Mouse (Mus musculus) olfactory bulb, adult 2 months (tissue): ENCODE measurements around the gene Hnf4a. TPM values are rescaled to one million over a fixed set of nuclear protein-coding genes. Genes with fewer than 3 reads are reported as not detected.

Source experiments
- H3K27ac ChIP-seq: fragments of 200-500 bp; 2 replicates; pipeline ENCODE4 v1.5.1; 2012; ENCODE audit warnings: low read depth, low read length; ENCODE audit not compliant: insufficient read depth
- H3K4me1 ChIP-seq: fragments of 200-500 bp; 2 replicates; pipeline ENCODE4 v1.6.1; 2012; ENCODE audit warnings: low read length; ENCODE audit not compliant: control insufficient read depth, insufficient read depth
- H3K4me3 ChIP-seq: fragments of 200-500 bp; 2 replicates; pipeline ENCODE4 v1.5.1; 2012; ENCODE audit warnings: mild to moderate bottlenecking, low read depth, low read length, moderate library complexity; ENCODE audit not compliant: insufficient read depth
- CTCF ChIP-seq: fragments of 200-500 bp; IDR thresholded peaks from 2 replicates; pipeline ENCODE4 v1.5.1; 2012; ENCODE audit warnings: low read depth, mild to moderate bottlenecking, low read length, moderate library complexity; ENCODE audit not compliant: insufficient read depth
- POLR2A ChIP-seq: fragments of 200-500 bp; IDR thresholded peaks from 2 replicates; pipeline ENCODE4 v1.6.1; 2012; ENCODE audit warnings: mild to moderate bottlenecking, low read depth, low read length, moderate library complexity; ENCODE audit not compliant: insufficient read depth
- WGBS: fragments of 180-500 bp; shearing (Covaris S2); methylation state at CpG from one replicate; pipeline ENCODE4 v1.1.7; 2018; 5-methylcytosine and 5-hydroxymethylcytosine counted together
- polyA plus RNA-seq: library from polyadenylated mRNA; stranded (reverse); fragments of >200 nt; gene quantifications from 2 replicates; pipeline ENCODE4 v1.2.4, GENCODE M21; 2012; ENCODE audit warnings: low replicate concordance; ENCODE audit not compliant: missing spikeins, insufficient read depth, insufficient read length

Hnf4a gene
- polyA plus RNA-seq, 1 experiment: not detected

DNA sequence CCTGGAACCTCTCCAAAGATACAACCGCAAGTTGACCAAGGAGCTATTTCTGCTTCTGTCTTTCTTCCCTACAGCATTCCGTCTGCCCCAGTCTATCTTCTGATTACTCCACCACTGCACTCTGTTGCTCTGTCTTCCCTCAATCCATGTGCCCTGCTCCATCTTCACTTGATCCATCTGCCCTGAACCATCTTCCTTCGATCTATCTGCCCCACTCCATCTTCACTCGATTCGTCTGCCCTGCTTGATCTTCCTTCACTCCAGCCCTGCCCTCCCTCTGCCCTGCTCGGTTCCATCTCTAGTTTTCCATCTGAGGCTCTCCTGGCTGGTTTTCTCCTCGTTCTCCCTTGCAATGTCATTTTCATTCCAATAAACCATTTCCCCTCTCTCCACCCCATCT, 3.4 kb upstream of the Hnf4a start:
- Histone ChIP-seq H3K4me3 (no peak overlapping the region), H3K27ac (no peak overlapping the region), H3K4me1 (no peaks in the 10 kb centered on the region)
- no peak for TF ChIP-seq CTCF
- TF ChIP-seq POLR2A: no peak
- 81% methylated on average over 7 of the region's 7 CpGs for WGBS

DNA sequence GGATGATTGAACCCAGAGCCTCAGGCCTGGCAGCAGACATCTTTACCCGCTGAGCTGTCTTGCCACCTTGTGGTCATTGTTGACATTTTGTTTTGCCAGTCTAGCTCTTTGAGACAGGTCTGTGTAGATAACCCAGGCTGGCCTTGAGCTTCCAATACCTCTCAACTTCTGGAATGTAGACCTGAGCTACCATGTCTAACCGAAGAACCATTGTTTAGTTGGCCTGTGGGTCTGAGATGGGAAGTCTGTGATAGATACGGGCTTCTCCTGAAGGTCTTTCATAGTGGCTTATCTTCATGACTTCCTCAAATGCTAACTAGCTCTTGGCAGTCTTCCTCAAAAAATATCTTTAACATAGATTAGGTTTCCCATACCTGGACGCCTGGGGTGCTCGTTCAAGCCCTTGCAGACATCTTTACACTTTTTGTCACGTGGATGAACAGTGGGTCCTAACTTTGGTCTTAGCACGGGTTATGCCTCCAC, 19.2 kb downstream of the Hnf4a start:
- TF ChIP-seq POLR2A (no peak), CTCF (no peak)
- no peak overlapping the region for H3K27ac ChIP-seq
- H3K4me3 ChIP-seq: no peak overlapping the region
- WGBS: 94% methylated on average over 7 of the region's 7 CpGs
- no peaks in the 10 kb centered on the region for H3K4me1 ChIP-seq

DNA sequence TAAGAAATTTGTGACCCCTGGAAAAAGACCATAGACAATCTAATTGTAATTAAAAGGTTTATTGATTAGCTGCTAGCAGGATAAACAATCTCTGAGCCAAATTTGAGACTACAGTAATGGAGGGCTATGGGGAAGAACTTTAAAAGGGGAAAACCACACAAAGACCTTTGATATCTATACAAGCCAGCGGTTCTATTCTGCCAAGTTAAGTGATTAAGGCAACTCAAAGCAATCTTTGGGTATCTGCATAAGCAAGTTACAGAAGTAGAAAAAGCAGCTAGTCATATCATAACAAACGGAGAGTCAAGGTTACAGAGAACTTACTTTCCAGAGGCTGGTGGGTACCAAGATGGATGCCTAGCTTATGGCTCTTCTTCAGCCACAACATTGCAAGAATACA, 20.9 kb downstream of the Hnf4a start:
- TF ChIP-seq POLR2A (no peak), CTCF (no peak)
- WGBS: 91% methylated on average over 2 of the region's 2 CpGs
- no peak overlapping the region for H3K27ac ChIP-seq
- H3K4me3 ChIP-seq: no peak overlapping the region
- H3K4me1 ChIP-seq: no peaks in the 10 kb centered on the region

DNA sequence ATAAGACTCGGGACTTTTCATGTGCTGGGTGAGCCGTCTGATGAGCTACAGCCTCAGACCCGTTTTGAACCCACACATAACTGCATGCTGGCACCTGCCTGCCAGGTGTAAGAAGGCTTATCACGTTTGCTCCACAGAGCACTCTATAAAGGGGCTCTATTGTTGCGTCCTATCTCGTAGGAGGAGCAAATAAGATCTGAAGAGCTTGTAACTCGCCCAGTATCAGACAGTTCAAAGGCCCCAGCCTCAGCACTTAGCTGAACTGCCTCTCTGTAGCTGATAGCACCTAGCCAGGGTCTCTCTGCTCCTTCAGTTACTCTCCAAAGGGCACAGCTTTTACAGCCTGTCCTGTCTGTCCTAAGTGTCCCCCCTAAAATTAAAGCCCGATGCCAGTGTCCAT, 23.8 kb downstream of the Hnf4a start:
- TF ChIP-seq POLR2A: no peak
- no peak for TF ChIP-seq CTCF
- Histone ChIP-seq H3K4me3 (no peak overlapping the region), H3K27ac (no peak overlapping the region), H3K4me1 (peaks cover 4% of the 10 kb centered on the region; the same call in 1 of the 2 replicates)
- 65% methylated on average over 8 of the region's 8 CpGs for WGBS

DNA sequence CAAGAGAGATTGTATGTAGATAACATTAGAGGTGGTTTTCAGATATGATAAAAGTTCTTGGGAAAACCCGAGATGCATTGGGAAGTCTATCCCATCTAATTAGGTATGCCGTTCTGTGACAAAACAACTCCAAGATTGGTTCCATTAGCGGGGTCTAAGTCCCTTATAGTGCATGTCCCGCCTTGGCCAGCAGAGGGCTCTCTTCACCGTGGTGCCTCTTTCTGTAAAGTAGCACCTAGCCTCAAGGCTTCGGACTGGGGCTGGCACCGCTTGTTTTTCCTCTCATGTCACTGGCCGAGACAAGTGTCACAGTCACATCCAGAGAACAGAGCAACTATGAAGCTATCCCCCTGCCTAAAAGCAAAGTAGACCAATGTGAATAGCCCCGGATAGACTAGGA, 25.3 kb downstream of the Hnf4a start:
- WGBS: 8% methylated on average over 9 of the region's 9 CpGs
- TF ChIP-seq POLR2A (no peak), CTCF (peak; percentile 59)
- peaks cover 4% of the 10 kb centered on the region; the same call in 1 of the 2 replicates for H3K4me1 ChIP-seq
- H3K27ac ChIP-seq: no peak overlapping the region
- no peak overlapping the region for H3K4me3 ChIP-seq

DNA sequence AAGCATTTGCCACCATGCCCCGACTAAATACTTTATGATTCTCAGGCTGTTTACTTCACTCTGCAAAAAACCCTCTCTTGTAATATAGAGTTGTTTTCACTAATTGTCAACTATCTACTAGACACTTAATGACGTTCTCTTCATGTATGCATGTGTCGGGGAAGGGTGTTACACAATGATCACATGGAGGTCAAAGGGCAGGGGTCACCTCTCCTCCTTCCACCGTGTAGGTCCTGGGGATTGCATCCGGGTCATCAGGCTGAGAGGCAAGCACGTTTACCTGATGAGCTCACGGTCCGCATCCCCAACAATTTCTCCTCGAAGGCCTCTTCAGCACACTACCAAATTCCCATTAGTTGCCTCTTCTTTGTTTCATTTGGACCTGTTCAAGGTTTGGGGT, 26.6 kb downstream of the Hnf4a start:
- no peak overlapping the region for H3K27ac ChIP-seq
- H3K4me1 ChIP-seq: peaks cover 4% of the 10 kb centered on the region; the same call in 1 of the 2 replicates
- H3K4me3 ChIP-seq: no peak overlapping the region
- 91% methylated on average over 9 of the region's 9 CpGs for WGBS
- TF ChIP-seq POLR2A (no peak), CTCF (no peak)

DNA sequence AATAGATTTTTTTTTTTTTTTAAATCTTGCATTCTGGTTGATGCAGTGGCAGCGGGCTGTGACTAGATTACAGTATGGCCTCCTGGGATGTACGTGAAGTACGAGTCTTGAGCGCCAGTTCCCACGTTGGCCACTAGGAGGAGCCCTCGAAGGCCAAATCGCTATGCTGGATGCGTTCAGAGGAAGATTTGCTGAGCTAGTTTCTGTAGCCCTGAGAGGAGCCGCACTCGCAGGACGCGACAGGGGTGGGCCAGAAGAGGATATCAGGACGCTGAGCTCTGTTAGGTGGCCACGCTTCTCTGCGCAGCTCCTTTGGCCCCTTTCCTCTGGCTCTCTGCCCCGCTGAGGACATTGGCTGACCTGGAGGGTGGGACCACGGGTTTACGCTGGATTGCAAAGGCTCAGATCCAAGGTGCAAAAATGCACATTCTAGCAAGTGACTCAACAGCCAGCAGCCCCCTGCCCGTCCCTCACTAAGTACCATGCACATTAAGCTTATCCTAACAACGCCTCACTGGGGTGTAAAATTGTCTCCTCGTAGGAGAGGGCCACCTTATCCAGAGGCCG, 28.4 kb downstream of the Hnf4a start:
- H3K4me3 ChIP-seq: peak overlapping the region; percentile 33
- WGBS: 13% methylated on average over 22 of the region's 22 CpGs
- no peak overlapping the region for H3K27ac ChIP-seq
- TF ChIP-seq CTCF (peak; percentile 91), POLR2A (no peak)
- peaks cover 4% of the 10 kb centered on the region; the same call in 1 of the 2 replicates for H3K4me1 ChIP-seq

DNA sequence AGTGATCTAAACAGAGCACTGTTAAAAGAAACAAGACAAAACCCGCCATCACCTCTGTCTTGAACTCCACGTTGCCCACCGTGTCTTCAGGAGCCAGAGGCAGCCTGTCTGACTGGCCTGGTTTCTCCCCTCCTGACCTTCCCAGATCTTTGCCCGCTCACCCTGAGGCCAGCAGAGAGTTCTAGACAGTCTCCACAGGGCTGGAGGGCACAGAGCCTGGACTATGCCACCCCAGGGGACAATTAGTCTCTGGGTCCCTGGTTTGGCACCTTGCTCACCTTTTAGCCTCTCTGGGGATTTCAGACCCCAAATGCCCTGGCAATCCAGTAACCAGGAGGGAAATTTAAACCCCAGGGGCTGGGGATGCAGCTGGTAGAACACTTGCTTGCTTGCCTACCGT, 30.8 kb downstream of the Hnf4a start:
- Histone ChIP-seq H3K4me1 (peaks cover 4% of the 10 kb centered on the region; the same call in 1 of the 2 replicates), H3K4me3 (no peak overlapping the region), H3K27ac (no peak overlapping the region)
- WGBS: 88% methylated on average over 5 of the region's 5 CpGs
- TF ChIP-seq POLR2A (no peak), CTCF (no peak)

DNA sequence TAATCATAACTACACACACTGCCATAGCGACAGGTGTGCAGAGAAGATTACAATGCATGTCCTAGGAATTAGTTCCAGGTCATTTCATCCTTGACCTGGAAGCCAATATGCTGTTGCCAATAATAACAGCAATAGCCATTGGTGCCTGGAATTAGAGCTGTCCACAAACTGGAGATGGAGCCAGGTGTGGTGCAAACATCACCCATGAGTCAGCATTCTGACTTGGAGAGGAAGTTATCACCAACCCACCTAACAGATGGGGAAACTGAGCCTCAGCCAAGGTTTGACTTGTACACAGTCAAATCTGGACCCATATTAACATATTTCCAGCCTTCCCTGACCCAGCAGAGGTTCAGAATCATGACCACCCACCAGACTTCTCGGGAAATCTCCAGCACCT, 31.8 kb downstream of the Hnf4a start:
- H3K4me3 ChIP-seq: no peak overlapping the region
- WGBS: 94% methylated on average over 2 of the region's 2 CpGs
- peaks cover 4% of the 10 kb centered on the region; the same call in 1 of the 2 replicates for H3K4me1 ChIP-seq
- TF ChIP-seq CTCF (no peak), POLR2A (no peak)
- H3K27ac ChIP-seq: no peak overlapping the region

DNA sequence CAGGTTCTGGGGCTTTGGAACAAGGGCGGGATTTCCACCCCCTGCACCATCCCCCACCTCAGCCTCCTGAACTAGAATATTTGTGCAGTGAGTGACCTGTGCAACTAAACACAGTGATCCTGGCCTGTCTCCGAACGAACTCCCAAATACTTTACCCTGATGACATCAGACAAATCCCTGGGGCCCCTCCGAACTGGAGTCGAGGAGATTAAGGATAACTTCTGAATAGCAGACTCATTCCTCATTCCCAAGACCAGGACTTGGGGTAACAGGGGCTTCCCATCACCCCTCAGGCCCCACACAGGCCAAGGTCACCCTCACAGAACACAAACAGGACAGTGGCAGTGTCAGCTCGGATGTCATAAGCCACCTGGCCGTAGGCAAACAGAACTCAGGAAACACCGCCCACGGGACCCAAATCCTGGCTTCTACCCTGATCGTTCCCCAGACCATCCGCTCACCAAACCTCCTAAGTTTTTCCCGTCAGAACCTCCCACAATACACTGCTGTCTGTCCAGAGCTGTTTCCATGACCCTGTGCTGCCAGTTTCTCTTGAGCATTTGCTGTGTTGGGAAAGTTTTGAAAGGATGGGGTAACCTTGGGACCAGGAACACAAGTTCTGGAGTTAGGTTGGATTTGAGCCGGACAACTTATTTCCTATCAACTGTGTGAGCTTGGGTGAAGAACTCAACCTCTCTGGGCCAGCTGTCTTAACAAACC, 32.9 kb downstream of the Hnf4a start:
- no peak overlapping the region for H3K27ac ChIP-seq
- WGBS: 82% methylated on average over 13 of the region's 13 CpGs
- H3K4me3 ChIP-seq: no peak overlapping the region
- TF ChIP-seq CTCF (no peak), POLR2A (no peak)
- peaks cover 4% of the 10 kb centered on the region; the same call in 1 of the 2 replicates for H3K4me1 ChIP-seq
